Mouse (Mus musculus): ENCODE measurements around the gene Ptrhd1.

DNA sequence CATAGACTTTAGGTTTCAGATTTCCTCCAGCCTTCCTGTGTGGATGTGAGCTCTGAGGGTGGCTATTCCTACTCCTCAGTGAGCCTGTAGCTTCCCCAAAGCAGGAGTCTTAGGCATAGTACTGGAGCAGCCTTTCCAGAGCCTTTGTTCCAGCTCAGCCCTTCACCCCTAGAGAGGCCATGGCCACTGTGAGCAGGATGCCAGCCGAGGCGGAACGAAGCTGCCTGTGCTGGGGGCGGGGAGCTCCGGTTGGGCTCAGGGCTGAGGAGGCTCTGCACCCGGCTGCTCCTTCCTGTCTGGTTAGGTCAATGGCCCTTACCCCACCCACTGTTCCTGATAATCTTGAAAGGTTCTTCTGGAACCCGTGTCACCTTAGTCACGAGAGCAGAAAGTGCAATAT lies 20.9 kb upstream of the Ptrhd1 start:
- TF ChIP-seq CTCF (IDR thresholded peaks at IDR 0.05; ENCODE audit: borderline replicate concordance, insufficient read depth, low read length) (no peak), POLR2A (IDR thresholded peaks at IDR 0.05; ENCODE audit: low read depth, low read length) (no peak)

Measured in embryonic fibroblast, embryonic 13.5 days (primary cell).